Mouse (Mus musculus): ENCODE data around the gene Cnnm2. TPM values are rescaled to one million over a fixed set of nuclear protein-coding genes. Genes with fewer than 3 reads are reported as not detected.

Cnnm2 gene
- total and polyA plus RNA-seq, 2 experiments from 2014 or later = 9.5 to 47.2 TPM

GRCm38 (mm10) chr19:46862556-46862955, 101.2 kb downstream of the Cnnm2 start:
- H3K4me3 ChIP-seq (ENCODE audit: low read length) = no peak overlapping the region
- TF ChIP-seq CTCF (IDR thresholded peaks at IDR 0.05; ENCODE audit: low read depth) = no peak
- 0 out of 2 replicates have a peak, but pooled peaks cover 4% of the 10 kb centered on the region for H3K4me1 ChIP-seq (ENCODE audit: insufficient read depth, low read length)
- no peaks in the 10 kb centered on the region for H3K9me3 ChIP-seq (ENCODE audit: low read length)
- no peaks in the 10 kb centered on the region; the same call in 1 of the 2 replicates for H3K36me3 ChIP-seq (ENCODE audit: insufficient read depth, low read length)
- H3K9ac ChIP-seq (replicated peaks; ENCODE audit: low read length) = no peak overlapping the region
- no peak overlapping the region for H3K27ac ChIP-seq
- WGBS = 72% methylated on average over 3 of the region's 3 CpGs
- DNase-seq (ENCODE audit: low spot score) (no peak), ATAC-seq (no peak)
- no peaks in the 10 kb centered on the region for H3K27me3 ChIP-seq (ENCODE audit: insufficient read depth, low read length)
- no peak overlapping the region for H3K4me2 ChIP-seq (ENCODE audit: low read depth, low read length)

GRCm38 (mm10) chr19:46863236-46863927, 102.0 kb downstream of the Cnnm2 start:
- no peaks in the 10 kb centered on the region for H3K27me3 ChIP-seq (ENCODE audit: insufficient read depth, low read length)
- H3K9ac ChIP-seq (replicated peaks; ENCODE audit: low read length) = no peak overlapping the region
- DNase-seq (ENCODE audit: low spot score) (peak; percentile 38), ATAC-seq (no peak)
- H3K4me1 ChIP-seq (ENCODE audit: insufficient read depth, low read length) = 0 out of 2 replicates have a peak, but pooled peaks cover 4% of the 10 kb centered on the region
- H3K4me2 ChIP-seq (ENCODE audit: low read depth, low read length) = no peak overlapping the region
- H3K4me3 ChIP-seq (ENCODE audit: low read length) = no peak overlapping the region
- H3K36me3 ChIP-seq (ENCODE audit: insufficient read depth, low read length) = no peaks in the 10 kb centered on the region; the same call in 1 of the 2 replicates
- no peaks in the 10 kb centered on the region for H3K9me3 ChIP-seq (ENCODE audit: low read length)
- peak; percentile 11; the same call in 1 of the 2 replicates for TF ChIP-seq CTCF (IDR thresholded peaks at IDR 0.05; ENCODE audit: low read depth)
- WGBS = 75% methylated on average over 17 of the region's 17 CpGs
- H3K27ac ChIP-seq = no peak overlapping the region

GRCm38 (mm10) chr19:46864079-46864478, 102.7 kb downstream of the Cnnm2 start:
- DNase-seq (ENCODE audit: low spot score) (no peak), ATAC-seq (no peak)
- H3K36me3 ChIP-seq (ENCODE audit: insufficient read depth, low read length) = no peaks in the 10 kb centered on the region; the same call in 1 of the 2 replicates
- H3K9me3 ChIP-seq (ENCODE audit: low read length) = no peaks in the 10 kb centered on the region
- no peaks in the 10 kb centered on the region for H3K27me3 ChIP-seq (ENCODE audit: insufficient read depth, low read length)
- TF ChIP-seq CTCF (IDR thresholded peaks at IDR 0.05; ENCODE audit: low read depth) = no peak
- H3K4me2 ChIP-seq (ENCODE audit: low read depth, low read length) = no peak overlapping the region
- 65% methylated on average over 6 of the region's 6 CpGs for WGBS
- no peak overlapping the region for H3K9ac ChIP-seq (replicated peaks; ENCODE audit: low read length)
- H3K4me1 ChIP-seq (ENCODE audit: insufficient read depth, low read length) = 0 out of 2 replicates have a peak, but pooled peaks cover 4% of the 10 kb centered on the region
- no peak overlapping the region for H3K27ac ChIP-seq
- no peak overlapping the region for H3K4me3 ChIP-seq (ENCODE audit: low read length)

- no peak for ATAC-seq
- 73% methylated on average over 6 of the region's 6 CpGs for WGBS
- no peak for DNase-seq (ENCODE audit: low spot score)
- no peaks in the 10 kb centered on the region for H3K27me3 ChIP-seq (ENCODE audit: insufficient read depth, low read length)
- H3K27ac ChIP-seq = no peak overlapping the region
- H3K36me3 ChIP-seq (ENCODE audit: insufficient read depth, low read length) = no peaks in the 10 kb centered on the region; the same call in 1 of the 2 replicates
- no peak overlapping the region for H3K9ac ChIP-seq (replicated peaks; ENCODE audit: low read length)
- no peaks in the 10 kb centered on the region for H3K9me3 ChIP-seq (ENCODE audit: low read length)
- no peak for TF ChIP-seq CTCF (IDR thresholded peaks at IDR 0.05; ENCODE audit: low read depth)
- H3K4me1 ChIP-seq (ENCODE audit: insufficient read depth, low read length) = 0 out of 2 replicates have a peak, but pooled peaks cover 4% of the 10 kb centered on the region
- no peak overlapping the region for H3K4me3 ChIP-seq (ENCODE audit: low read length)
- no peak overlapping the region for H3K4me2 ChIP-seq (ENCODE audit: low read depth, low read length)
Observed at GRCm38 (mm10) chr19:46864731-46865331, 103.4 kb downstream of the Cnnm2 start.

GRCm38 (mm10) chr19:46865381-46865780, 104.0 kb downstream of the Cnnm2 start:
- H3K36me3 ChIP-seq (ENCODE audit: insufficient read depth, low read length) = no peaks in the 10 kb centered on the region; the same call in 1 of the 2 replicates
- H3K4me3 ChIP-seq (ENCODE audit: low read length) = no peak overlapping the region
- WGBS = 91% methylated on average over 4 of the region's 4 CpGs
- DNase-seq (ENCODE audit: low spot score) (no peak), ATAC-seq (no peak)
- H3K27ac ChIP-seq = no peak overlapping the region
- no peak for TF ChIP-seq CTCF (IDR thresholded peaks at IDR 0.05; ENCODE audit: low read depth)
- no peaks in the 10 kb centered on the region for H3K9me3 ChIP-seq (ENCODE audit: low read length)
- H3K9ac ChIP-seq (replicated peaks; ENCODE audit: low read length) = no peak overlapping the region
- H3K27me3 ChIP-seq (ENCODE audit: insufficient read depth, low read length) = no peaks in the 10 kb centered on the region
- no peak overlapping the region for H3K4me2 ChIP-seq (ENCODE audit: low read depth, low read length)
- 0 out of 2 replicates have a peak, but pooled peaks cover 4% of the 10 kb centered on the region for H3K4me1 ChIP-seq (ENCODE audit: insufficient read depth, low read length)

GRCm38 (mm10) chr19:46869049-46869448, 107.7 kb downstream of the Cnnm2 start:
- 61% methylated on average over 11 of the region's 11 CpGs for whole genome bisulfite sequencing
- Histone ChIP-seq H3K9ac (replicated peaks; ENCODE audit: low read length) (no peak overlapping the region), H3K36me3 (ENCODE audit: insufficient read depth, low read length) (peaks cover 3% of the 10 kb centered on the region; the same call in 1 of the 2 replicates), H3K9me3 (ENCODE audit: low read length) (no peaks in the 10 kb centered on the region), H3K27ac (no peak overlapping the region), H3K4me1 (ENCODE audit: insufficient read depth, low read length) (no peaks in the 10 kb centered on the region), H3K4me2 (ENCODE audit: low read depth, low read length) (no peak overlapping the region), H3K4me3 (ENCODE audit: low read length) (no peak overlapping the region), H3K27me3 (ENCODE audit: insufficient read depth, low read length) (no peaks in the 10 kb centered on the region)
- no peak for TF ChIP-seq CTCF (IDR thresholded peaks at IDR 0.05; ENCODE audit: low read depth)
- no peak for DNase-seq (ENCODE audit: low spot score)
- peak; percentile 30; the same call in 1 of the 2 replicates for ATAC-seq

Measured in hindbrain, postnatal 0 days (tissue).